Mouse (Mus musculus) embryonic facial prominence, embryonic 10.5 days (tissue): ENCODE results near the gene Nrcam. TPM values are rescaled to one million over a fixed set of nuclear protein-coding genes. Genes with fewer than 3 reads are reported as not detected.

Experiments used
- DNase-seq: peaks from one replicate; pipeline ENCODE4 v3.0.0-alpha.2; 2017; ENCODE audit warnings: low spot score
- H3K27ac ChIP-seq: fragments of 300-500 bp; sonication (generic); replicated peaks from 2 replicates; pipeline ENCODE4 v1.5.1; 2016; ENCODE audit warnings: mild to moderate bottlenecking
- H3K27me3 ChIP-seq: fragments of 300-500 bp; sonication (generic); replicated peaks from 2 replicates; pipeline ENCODE4 v1.6.1; 2016; ENCODE audit warnings: low read depth, mild to moderate bottlenecking; ENCODE audit not compliant: poor library complexity, severe bottlenecking
- H3K36me3 ChIP-seq: fragments of 300-500 bp; sonication (generic); replicated peaks from 2 replicates; pipeline ENCODE4 v1.6.1; 2016; ENCODE audit warnings: mild to moderate bottlenecking, moderate library complexity
- H3K4me1 ChIP-seq: fragments of 300-500 bp; sonication (generic); 2 replicates; pipeline ENCODE4 v1.6.1; 2016
- H3K4me3 ChIP-seq: fragments of 300-500 bp; sonication (generic); 2 replicates; pipeline ENCODE4 v1.5.1; 2016; ENCODE audit warnings: mild to moderate bottlenecking, moderate library complexity
- H3K9me3 ChIP-seq: fragments of 300-500 bp; sonication (generic); 2 replicates; pipeline ENCODE4 v1.6.1; 2016; ENCODE audit warnings: mild to moderate bottlenecking
- WGBS: fragments of 180-500 bp; shearing (Covaris S2); methylation state at CpG from one replicate; pipeline ENCODE4 v1.1.7; 2016; 5-methylcytosine and 5-hydroxymethylcytosine counted together
- polyA plus RNA-seq: library from polyadenylated mRNA; unstranded; fragments of >200 nt; fragmentation: Nextera tagmentation; extraction: Ambion mirVana; gene quantifications from 2 replicates; pipeline ENCODE4 v1.2.1, GENCODE M21; 2016

Nrcam gene
- polyA plus RNA-seq, 1 experiment from 2014 or later, result 15.2 TPM

DNA sequence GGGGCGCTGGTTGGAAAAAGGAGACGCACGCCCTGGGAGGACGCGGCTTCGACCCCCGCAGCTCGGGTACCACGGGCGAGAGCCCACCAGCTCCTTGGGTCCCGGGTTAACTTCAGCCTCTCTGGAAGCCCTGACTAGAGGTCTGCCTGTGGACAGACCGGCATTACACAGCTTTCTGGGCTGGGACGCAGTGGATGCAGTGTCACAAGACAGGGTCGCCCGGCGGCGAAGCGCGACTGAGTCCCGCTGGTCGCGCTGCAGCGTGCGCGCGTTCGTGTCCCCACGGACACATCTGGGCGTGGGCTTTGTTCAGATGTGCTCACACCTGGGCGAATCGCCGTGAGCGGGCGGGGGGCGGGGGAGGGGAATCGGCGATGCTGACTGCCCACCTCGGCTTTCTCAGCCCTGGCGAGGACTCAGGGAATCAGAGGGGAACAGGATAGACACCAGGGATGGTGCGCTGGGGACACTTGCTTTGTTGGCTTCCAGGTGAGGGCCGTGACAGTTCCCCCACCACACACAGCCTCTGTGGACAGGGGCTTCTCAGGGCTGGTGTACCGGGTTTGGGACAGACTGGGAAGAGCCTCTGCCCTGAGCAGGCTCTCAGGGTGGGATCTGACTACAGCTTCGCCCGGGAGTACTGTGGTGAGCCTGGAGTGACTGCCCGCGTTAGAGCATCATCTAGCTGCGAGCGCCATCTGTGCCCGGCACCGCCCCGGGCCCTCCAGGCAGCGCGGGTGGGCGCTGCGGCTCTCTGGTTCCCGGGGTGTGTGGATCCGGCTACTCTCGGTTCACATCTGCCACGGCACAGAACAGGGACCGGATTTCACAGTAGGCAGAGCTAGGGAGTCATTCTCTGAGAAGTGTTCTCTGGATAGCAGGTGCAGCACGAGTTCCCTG is 881 bp downstream of the Nrcam start:
- peak; percentile 62 for DNase-seq
- Histone ChIP-seq H3K4me1 (peaks cover 20% of the 10 kb centered on the region), H3K9me3 (no peaks in the 10 kb centered on the region), H3K36me3 (no peaks in the 10 kb centered on the region), H3K27me3 (peaks cover 54% of the 10 kb centered on the region), H3K27ac (peak overlapping the region; percentile 81), H3K4me3 (peak overlapping the region; percentile 76)
- under 1% methylated on average over 61 of the region's 61 CpGs for WGBS

GRCm38 (mm10) chr12:44330216-44330719 is 1.6 kb downstream of the Nrcam start:
- Histone ChIP-seq H3K4me3 (peak overlapping the region; percentile 76), H3K27me3 (peaks cover 54% of the 10 kb centered on the region), H3K36me3 (no peaks in the 10 kb centered on the region), H3K9me3 (no peaks in the 10 kb centered on the region), H3K4me1 (peaks cover 20% of the 10 kb centered on the region), H3K27ac (peak overlapping the region; percentile 81)
- peak; percentile 19 for DNase-seq
- 1% methylated on average over 9 of the region's 9 CpGs for WGBS

GRCm38 (mm10) chr12:44337136-44337640 is 8.5 kb downstream of the Nrcam start:
- H3K27ac ChIP-seq, result no peak overlapping the region
- WGBS, result 82% methylated on average over 2 of the region's 2 CpGs

DNA sequence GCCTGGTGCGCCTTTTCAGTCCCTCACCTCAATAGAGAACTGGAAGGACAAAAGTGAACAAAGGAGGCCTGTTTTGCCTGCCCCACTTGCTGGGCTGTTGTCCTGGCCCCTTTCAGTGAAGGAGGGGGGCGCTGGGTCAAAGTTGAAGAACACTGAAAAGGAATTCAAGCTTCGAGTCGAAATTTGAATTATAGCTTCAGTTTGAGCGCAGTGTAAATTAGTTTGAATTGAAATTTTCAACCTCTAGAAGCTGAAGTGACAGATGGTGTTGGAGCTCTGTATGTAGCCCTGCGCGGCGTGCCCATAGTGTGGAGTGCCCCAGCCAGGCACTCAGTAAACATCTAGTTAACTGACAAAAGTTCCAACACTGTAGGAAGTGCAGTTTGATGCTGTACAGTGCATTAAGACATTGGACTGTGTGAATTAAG is 9.5 kb downstream of the Nrcam start:
- Histone ChIP-seq H3K4me3 (no peak overlapping the region), H3K27ac (peak overlapping the region; percentile 40), H3K27me3 (no peaks in the 10 kb centered on the region), H3K4me1 (peaks cover 15% of the 10 kb centered on the region), H3K9me3 (no peaks in the 10 kb centered on the region), H3K36me3 (no peaks in the 10 kb centered on the region)
- WGBS, result 21% methylated on average over 8 of the region's 8 CpGs
- peak; percentile 56 for DNase-seq

More at GRCm38 (mm10) chr12:44337136-44337640, 8.5 kb downstream of the Nrcam start:
- no peaks in the 10 kb centered on the region for H3K9me3 ChIP-seq
- H3K4me3 ChIP-seq, result no peak overlapping the region
- no peaks in the 10 kb centered on the region for H3K36me3 ChIP-seq
- no peak for DNase-seq
- peaks cover 15% of the 10 kb centered on the region for H3K4me1 ChIP-seq
- peaks cover 4% of the 10 kb centered on the region; the same call in 1 of the 2 replicates for H3K27me3 ChIP-seq

DNA sequence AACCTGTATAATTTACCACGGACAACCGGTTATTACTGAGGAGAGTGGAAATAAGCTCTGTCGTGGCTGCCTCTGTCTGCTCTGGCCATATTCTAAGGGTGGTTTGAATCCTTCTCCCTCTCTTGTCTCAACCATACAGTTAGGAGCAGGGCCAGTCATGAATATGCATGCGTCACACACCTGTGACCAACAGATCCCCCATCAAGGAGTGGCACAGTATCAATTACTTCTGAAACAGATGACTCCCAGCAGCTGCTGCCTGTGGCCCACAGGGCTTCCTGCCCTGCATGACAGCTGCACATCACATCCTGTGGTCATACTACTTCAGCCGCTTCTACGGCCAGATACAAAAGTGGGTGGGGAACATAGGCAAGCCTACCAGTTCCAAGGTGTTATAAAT is 15.4 kb downstream of the Nrcam start:
- Histone ChIP-seq H3K27me3 (no peaks in the 10 kb centered on the region), H3K27ac (no peak overlapping the region), H3K4me3 (no peak overlapping the region), H3K9me3 (no peaks in the 10 kb centered on the region), H3K36me3 (no peaks in the 10 kb centered on the region), H3K4me1 (peaks cover 10% of the 10 kb centered on the region; the same call in 1 of the 2 replicates)
- WGBS, result 68% methylated on average over 6 of the region's 6 CpGs
- no peak for DNase-seq

- 45% methylated on average over 5 of the region's 5 CpGs for WGBS
- Histone ChIP-seq H3K36me3 (no peaks in the 10 kb centered on the region), H3K27ac (no peak overlapping the region), H3K9me3 (no peaks in the 10 kb centered on the region), H3K4me3 (no peak overlapping the region), H3K27me3 (no peaks in the 10 kb centered on the region), H3K4me1 (peaks cover 10% of the 10 kb centered on the region; the same call in 1 of the 2 replicates)
- no peak for DNase-seq
Measured at GRCm38 (mm10) chr12:44345251-44345650, 16.6 kb downstream of the Nrcam start.

DNA sequence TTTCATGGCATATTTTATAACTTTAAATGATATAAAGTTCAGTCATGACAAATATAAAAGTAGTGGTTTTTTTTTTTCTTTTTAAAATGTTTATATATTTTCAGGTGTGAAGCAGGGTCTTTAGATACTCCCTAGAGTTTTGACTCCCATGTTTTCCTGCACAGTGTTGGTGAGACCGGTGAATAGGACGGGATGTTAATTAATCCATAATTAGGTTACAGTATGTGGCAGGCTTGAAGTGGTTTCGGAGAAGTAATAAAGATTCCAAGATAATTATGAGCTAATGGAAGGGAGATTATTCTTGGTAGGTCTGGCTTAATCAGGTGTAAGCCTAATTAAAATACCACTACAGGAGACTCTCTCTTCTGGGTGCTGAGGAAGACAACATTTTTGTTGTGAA is 17.5 kb downstream of the Nrcam start:
- 76% methylated on average over 3 of the region's 3 CpGs for WGBS
- DNase-seq, result no peak
- Histone ChIP-seq H3K4me3 (no peak overlapping the region), H3K27me3 (no peaks in the 10 kb centered on the region), H3K27ac (no peak overlapping the region), H3K4me1 (peaks cover 10% of the 10 kb centered on the region; the same call in 1 of the 2 replicates), H3K36me3 (no peaks in the 10 kb centered on the region), H3K9me3 (no peaks in the 10 kb centered on the region)

DNA sequence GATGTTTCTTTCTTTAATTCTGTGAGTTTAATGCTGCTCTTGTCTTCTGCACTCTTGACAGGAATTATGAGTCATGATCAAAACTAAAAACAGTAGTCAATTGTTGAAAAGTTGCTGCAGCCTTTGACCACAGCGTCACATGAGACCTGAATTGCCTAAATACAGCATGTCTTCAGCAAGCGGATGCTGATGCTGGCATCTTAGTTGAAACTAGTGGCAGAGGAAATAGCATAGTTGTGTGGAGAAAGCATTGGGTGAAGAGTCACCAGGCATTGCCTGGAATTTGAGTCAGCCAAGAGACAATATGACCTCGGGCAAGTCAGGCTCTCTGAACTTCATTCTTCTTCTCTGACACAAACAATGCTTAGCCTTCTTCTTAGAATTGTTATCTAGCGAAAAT is 26.4 kb downstream of the Nrcam start:
- Histone ChIP-seq H3K4me3 (no peak overlapping the region), H3K9me3 (no peaks in the 10 kb centered on the region), H3K36me3 (no peaks in the 10 kb centered on the region), H3K27me3 (no peaks in the 10 kb centered on the region), H3K27ac (no peak overlapping the region), H3K4me1 (no peaks in the 10 kb centered on the region)
- 81% methylated on average over 4 of the region's 4 CpGs for WGBS
- no peak for DNase-seq

GRCm38 (mm10) chr12:44357460-44357859 is 28.8 kb downstream of the Nrcam start:
- Histone ChIP-seq H3K36me3 (no peaks in the 10 kb centered on the region), H3K4me1 (no peaks in the 10 kb centered on the region), H3K4me3 (no peak overlapping the region), H3K27ac (no peak overlapping the region), H3K9me3 (no peaks in the 10 kb centered on the region), H3K27me3 (no peaks in the 10 kb centered on the region)
- DNase-seq, result no peak
- WGBS, result 40% methylated on average over 3 of the region's 3 CpGs

DNA sequence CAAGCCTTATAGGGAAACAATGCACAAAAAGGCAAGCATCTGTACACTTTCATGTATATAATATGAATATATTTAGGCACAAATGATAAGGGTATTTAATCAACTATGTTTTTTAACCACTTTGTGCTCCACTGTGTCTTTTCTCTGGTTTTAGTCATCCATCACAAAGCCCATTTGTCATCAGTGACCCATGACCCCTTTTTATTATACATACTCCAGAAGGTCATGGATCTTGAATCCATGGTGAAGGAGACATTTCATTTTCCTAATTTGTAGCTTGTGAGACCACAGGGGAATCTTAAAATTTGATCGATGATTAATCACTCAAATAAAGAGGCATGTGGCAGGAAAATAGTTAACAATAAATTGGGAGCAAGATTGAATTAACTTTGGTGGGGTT is 29.2 kb downstream of the Nrcam start:
- H3K9me3 ChIP-seq, result no peaks in the 10 kb centered on the region
- no peak for DNase-seq
- no peak overlapping the region for H3K4me3 ChIP-seq
- 72% methylated on average over 1 of the region's 1 CpGs for WGBS
- no peaks in the 10 kb centered on the region for H3K36me3 ChIP-seq
- H3K27me3 ChIP-seq, result no peaks in the 10 kb centered on the region
- H3K27ac ChIP-seq, result no peak overlapping the region
- H3K4me1 ChIP-seq, result no peaks in the 10 kb centered on the region

DNA sequence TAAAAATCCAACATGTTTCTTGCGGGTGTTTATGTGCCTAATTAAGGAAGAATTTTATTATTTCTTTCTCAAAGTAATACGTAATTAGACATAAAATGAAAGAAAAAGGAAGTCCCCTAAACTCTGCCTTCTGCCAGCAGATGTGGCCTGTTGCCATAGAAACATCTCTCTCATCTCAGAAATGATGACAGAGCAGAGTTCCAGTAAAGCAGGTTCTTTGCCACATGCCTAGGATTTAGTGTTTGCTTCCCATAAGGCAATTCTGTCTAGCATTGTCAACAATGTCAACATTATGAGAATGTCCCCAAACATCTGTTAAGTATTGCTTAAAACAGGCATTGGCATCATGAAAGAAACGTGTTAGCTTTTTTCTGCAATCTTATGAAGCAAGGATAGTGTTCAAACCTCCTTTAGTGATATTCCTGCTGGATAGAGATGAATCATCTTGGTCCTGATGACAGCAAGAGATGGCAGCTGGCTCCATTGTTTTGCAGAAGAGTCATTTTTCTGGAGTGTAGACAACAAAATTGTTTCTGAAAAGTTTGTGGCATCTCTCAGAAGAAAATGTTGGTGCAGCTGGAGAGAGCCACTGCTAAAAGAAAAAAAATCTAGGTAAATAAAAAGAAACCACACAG is 42.5 kb downstream of the Nrcam start:
- no peaks in the 10 kb centered on the region for H3K9me3 ChIP-seq
- no peak overlapping the region for H3K27ac ChIP-seq
- H3K4me1 ChIP-seq, result 0 out of 2 replicates have a peak, but pooled peaks cover 8% of the 10 kb centered on the region
- DNase-seq, result no peak
- H3K4me3 ChIP-seq, result no peak overlapping the region
- 75% methylated on average over 3 of the region's 3 CpGs for WGBS
- H3K27me3 ChIP-seq, result no peaks in the 10 kb centered on the region
- H3K36me3 ChIP-seq, result no peaks in the 10 kb centered on the region

- Histone ChIP-seq H3K36me3 (no peaks in the 10 kb centered on the region), H3K4me3 (no peak overlapping the region), H3K9me3 (no peaks in the 10 kb centered on the region), H3K4me1 (0 out of 2 replicates have a peak, but pooled peaks cover 5% of the 10 kb centered on the region), H3K27ac (no peak overlapping the region), H3K27me3 (no peaks in the 10 kb centered on the region)
- 87% methylated on average over 6 of the region's 6 CpGs for WGBS
- no peak for DNase-seq
Measured at GRCm38 (mm10) chr12:44375956-44376355, 47.3 kb downstream of the Nrcam start.
